Comparison of ENCODE assay signal across 10 mouse cellular contexts in genomic region chr7:74006775-74007371, GRCm38 (mm10). TPM values are rescaled to one million over a fixed set of nuclear protein-coding genes. Genes with fewer than 3 reads are reported as not detected.
A peak's percentile ranks its signal among the peaks of the same experiment; 100 is the strongest.
DNase-seq lines count a peak whose midpoint lies in the region; ATAC-seq lines count a peak whose summit lies in the region.
"Had no signal": no experiment of that assay in that cellular context is flagged by ENCODE, and none has a peak within 500 bp of the region (broad histone marks: within the 10 kb centered on the region; RNA-seq: fewer than 3 reads in every experiment).

No protein-coding gene starts in this region.

- H3K9ac ChIP-seq in intestine, embryonic 15.5 days: no peak overlapping the region; the same call in 1 of the 2 replicates
- H3K9ac ChIP-seq in intestine, embryonic 16.5 days (ENCODE audit: low read depth, low read length): no peak overlapping the region
- peak overlapping the region; percentile 54 for H3K9ac ChIP-seq in hindbrain, embryonic 16.5 days (ENCODE audit: low read depth, low read length)
- H3K9ac ChIP-seq in neural tube, embryonic 12.5 days: 0 out of 2 replicates have a peak overlapping the region, but pooled peaks have one; percentile 42
- H3K9ac ChIP-seq in liver, embryonic 12.5 days: no peak overlapping the region
- H3K9ac ChIP-seq: stomach, embryonic 15.5 days had no signal

- H3K4me2 ChIP-seq in intestine, embryonic 15.5 days (replicated peaks): no peak overlapping the region
- H3K4me2 ChIP-seq in intestine, embryonic 16.5 days (ENCODE audit: low read depth, low read length): no peak overlapping the region
- H3K4me2 ChIP-seq in hindbrain, embryonic 16.5 days (ENCODE audit: low read length): peak overlapping the region; percentile 31
- H3K4me2 ChIP-seq in neural tube, embryonic 12.5 days (replicated peaks): peak overlapping the region; percentile 46
- no peak overlapping the region for H3K4me2 ChIP-seq in liver, embryonic 12.5 days
- H3K4me2 ChIP-seq: stomach, embryonic 15.5 days had no signal

- no peaks in the 10 kb centered on the region for H3K36me3 ChIP-seq in intestine, embryonic 15.5 days
- H3K36me3 ChIP-seq in intestine, embryonic 16.5 days (ENCODE audit: control insufficient read depth, insufficient read depth, low read length): no peaks in the 10 kb centered on the region
- H3K36me3 ChIP-seq in hindbrain, embryonic 16.5 days (ENCODE audit: control insufficient read depth, insufficient read depth, low read length): no peaks in the 10 kb centered on the region
- H3K36me3 ChIP-seq in neural tube, embryonic 12.5 days: no peaks in the 10 kb centered on the region; the same call in 1 of the 2 replicates
- H3K36me3 ChIP-seq in liver, embryonic 12.5 days: no peaks in the 10 kb centered on the region
- H3K36me3 ChIP-seq: stomach, embryonic 15.5 days had no signal

- 0 out of 2 replicates have a peak, but pooled peaks cover under 1% of the 10 kb centered on the region for H3K27me3 ChIP-seq in intestine, embryonic 15.5 days (replicated peaks)
- 0 out of 2 replicates have a peak, but pooled peaks cover 6% of the 10 kb centered on the region for H3K27me3 ChIP-seq in intestine, embryonic 16.5 days (replicated peaks; ENCODE audit: control insufficient read depth, insufficient read depth, low read length)
- H3K27me3 ChIP-seq in hindbrain, embryonic 16.5 days (replicated peaks; ENCODE audit: control insufficient read depth, insufficient read depth, low read length): no peaks in the 10 kb centered on the region
- H3K27me3 ChIP-seq in neural tube, embryonic 12.5 days (replicated peaks): no peaks in the 10 kb centered on the region
- peaks cover 26% of the 10 kb centered on the region for H3K27me3 ChIP-seq in liver, embryonic 12.5 days (replicated peaks)
- H3K27me3 ChIP-seq: stomach, embryonic 15.5 days had no signal

- WGBS in intestine, embryonic 15.5 days: 31% methylated on average over 9 of the region's 9 CpGs
- WGBS in intestine, embryonic 16.5 days: 38% methylated on average over 9 of the region's 9 CpGs
- WGBS in hindbrain, embryonic 16.5 days: 7% methylated on average over 9 of the region's 9 CpGs
- 4% methylated on average over 9 of the region's 9 CpGs for WGBS in neural tube, embryonic 12.5 days
- WGBS in liver, embryonic 12.5 days (ENCODE audit: insufficient replicate concordance): 7% methylated on average over 9 of the region's 9 CpGs

- no peak overlapping the region for H3K4me3 ChIP-seq in intestine, embryonic 15.5 days (replicated peaks)
- H3K4me3 ChIP-seq in intestine, embryonic 16.5 days (ENCODE audit: low read length): no peak overlapping the region
- no peak overlapping the region for H3K4me3 ChIP-seq in hindbrain, embryonic 16.5 days (ENCODE audit: low read length)
- H3K4me3 ChIP-seq in neural tube, embryonic 12.5 days: no peak overlapping the region
- no peak overlapping the region for H3K4me3 ChIP-seq in liver, embryonic 12.5 days
- H3K4me3 ChIP-seq: stomach, embryonic 15.5 days had no signal

- no peak overlapping the region for H3K27ac ChIP-seq in intestine, embryonic 15.5 days
- no peak overlapping the region for H3K27ac ChIP-seq in intestine, embryonic 16.5 days (ENCODE audit: low read length)
- H3K27ac ChIP-seq in hindbrain, embryonic 16.5 days (ENCODE audit: low read depth, low read length): peak overlapping the region; percentile 52
- H3K27ac ChIP-seq in neural tube, embryonic 12.5 days: peak overlapping the region; percentile 72
- H3K27ac ChIP-seq in liver, embryonic 12.5 days: no peak overlapping the region
- H3K27ac ChIP-seq: stomach, embryonic 15.5 days had no signal

- peak; percentile 51; the same call in 1 of the 2 replicates for ATAC-seq in intestine, embryonic 15.5 days
- no peak for ATAC-seq in intestine, embryonic 16.5 days
- ATAC-seq in hindbrain, embryonic 16.5 days: peak; percentile 77
- ATAC-seq in neural tube, embryonic 12.5 days (ENCODE audit: low FRiP score, low read depth): peak; percentile 86
- ATAC-seq in liver, embryonic 12.5 days: no peak

- peak; percentile 26 for DNase-seq in embryo, embryonic 11.5 days (ENCODE audit: low read depth, low spot score)
- no peak for DNase-seq in layer of hippocampus, adult 18-20 months (ENCODE audit: low spot score in 2 of 2)
- DNase-seq in B cell, adult 2 months: no peak

- H3K4me1 ChIP-seq in intestine, embryonic 15.5 days (replicated peaks): peaks cover 7% of the 10 kb centered on the region; the same call in 1 of the 2 replicates
- no peaks in the 10 kb centered on the region for H3K4me1 ChIP-seq in intestine, embryonic 16.5 days (ENCODE audit: control insufficient read depth, insufficient read depth, low read length)
- H3K4me1 ChIP-seq in hindbrain, embryonic 16.5 days (ENCODE audit: control insufficient read depth, insufficient read depth, low read depth, low read length): peaks cover 44% of the 10 kb centered on the region
- peaks cover 70% of the 10 kb centered on the region for H3K4me1 ChIP-seq in neural tube, embryonic 12.5 days
- no peaks in the 10 kb centered on the region for H3K4me1 ChIP-seq in liver, embryonic 12.5 days

- no peaks in the 10 kb centered on the region for H3K9me3 ChIP-seq in intestine, embryonic 15.5 days
- H3K9me3 ChIP-seq in intestine, embryonic 16.5 days (ENCODE audit: control insufficient read depth, low read length): no peaks in the 10 kb centered on the region
- H3K9me3 ChIP-seq in hindbrain, embryonic 16.5 days (ENCODE audit: control insufficient read depth, low read length): no peaks in the 10 kb centered on the region
- no peaks in the 10 kb centered on the region for H3K9me3 ChIP-seq in neural tube, embryonic 12.5 days
- no peaks in the 10 kb centered on the region for H3K9me3 ChIP-seq in liver, embryonic 12.5 days (replicated peaks)
- H3K9me3 ChIP-seq: stomach, embryonic 15.5 days had no signal

RNA-seq across cellular contexts. Expression of gene St8sia2, which starts 6.6 kb away (rescaled TPM):
- 4.3 and 4.4 TPM in 2 replicates for polyA plus RNA-seq in intestine, embryonic 15.5 days (2015; fragmentation: Nextera tagmentation; extraction: Ambion mirVana)
- 2.9 and 3.2 TPM in 2 replicates for polyA plus RNA-seq in intestine, embryonic 16.5 days (2015; fragmentation: Nextera tagmentation; extraction: Ambion mirVana)
- 67.8 and 96.2 TPM in 2 replicates for polyA plus RNA-seq in hindbrain, embryonic 16.5 days (2015; fragmentation: Nextera tagmentation; extraction: Ambion mirVana)
- polyA plus RNA-seq in neural tube, embryonic 12.5 days (2016; fragmentation: Nextera tagmentation; extraction: Ambion mirVana): 46.5 and 56.4 TPM in 2 replicates
- 0.57 and 0.63 TPM in 2 replicates for polyA plus RNA-seq in liver, embryonic 12.5 days (2016; fragmentation: Nextera tagmentation; extraction: Ambion mirVana)
- total RNA-seq in layer of hippocampus, adult 18-20 months (2021): 1 to 10 TPM; 1.0 to 1.1 TPM
- total RNA-seq: MEL had no signal

Comparison
In these comparisons a context has a peak if more than half of its experiments do, and no peak if none do; other contexts are left out.
1. ATAC-seq: peak in intestine, embryonic 15.5 days (single experiment), hindbrain, embryonic 16.5 days (single experiment) and neural tube, embryonic 12.5 days (single experiment); none in intestine, embryonic 16.5 days (single experiment) and liver, embryonic 12.5 days (single experiment).
2. H3K27ac ChIP-seq: peak in hindbrain, embryonic 16.5 days (single experiment) and neural tube, embryonic 12.5 days (single experiment); none in intestine, embryonic 15.5 days (single experiment), intestine, embryonic 16.5 days (single experiment) and liver, embryonic 12.5 days (single experiment).
3. H3K4me2 ChIP-seq: peak in hindbrain, embryonic 16.5 days (single experiment) and neural tube, embryonic 12.5 days (single experiment); none in intestine, embryonic 15.5 days (single experiment), intestine, embryonic 16.5 days (single experiment) and liver, embryonic 12.5 days (single experiment).
4. H3K9ac ChIP-seq: peak in hindbrain, embryonic 16.5 days (single experiment) and neural tube, embryonic 12.5 days (single experiment); none in intestine, embryonic 15.5 days (single experiment), intestine, embryonic 16.5 days (single experiment) and liver, embryonic 12.5 days (single experiment).